Mouse (Mus musculus): ENCODE results near the gene Il27. TPM values are rescaled to one million over a fixed set of nuclear protein-coding genes. Genes with fewer than 3 reads are reported as not detected.
"Not testable (repeated sequence)": the region's sequence is repeated elsewhere in the genome, so short reads cannot be mapped to it uniquely, and the experiment has no call there.

Il27 gene
- polyA plus RNA-seq (2015; fragmentation: Nextera tagmentation; extraction: Ambion mirVana): not detected in 2 replicates

DNA sequence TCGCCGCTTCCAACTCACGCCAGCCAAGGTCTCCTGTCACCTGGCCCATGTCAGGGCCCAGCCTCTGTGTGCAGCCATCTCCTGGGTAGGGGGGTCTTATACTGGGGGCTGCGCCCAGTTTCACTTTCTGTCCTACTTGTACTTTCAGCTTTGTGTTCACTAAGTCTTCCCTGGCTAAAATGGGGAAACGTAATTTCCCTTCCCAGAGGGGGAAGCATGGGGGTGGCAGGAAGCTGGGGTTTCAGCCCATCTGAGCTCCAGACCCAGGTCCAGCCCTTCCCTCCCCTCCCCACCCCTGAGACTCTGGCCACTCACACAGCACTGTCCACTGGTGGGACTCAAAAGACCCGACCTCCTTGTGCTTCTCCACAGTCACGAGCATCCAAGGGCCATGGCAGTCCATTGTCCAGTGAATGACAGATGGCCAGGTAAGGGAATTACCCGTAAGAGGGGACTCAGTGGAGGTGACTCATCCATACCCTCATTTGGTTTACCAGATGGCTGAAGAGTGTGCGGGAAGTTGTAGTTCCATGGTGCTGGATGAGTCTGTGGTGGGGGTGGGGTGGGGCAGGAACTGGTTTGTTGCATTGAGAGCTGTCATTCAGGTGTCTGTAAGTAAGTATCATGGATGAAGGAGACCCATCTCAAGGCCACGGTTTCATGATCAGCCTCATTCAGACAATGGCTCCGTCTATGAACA, at the start of gene Il27:
Gene Il27, minus strand, starts transcription at position 80 of the 700 bp plus-strand sequence.
- H3K27me3 ChIP-seq (ENCODE audit: insufficient read depth, low read length): no peaks in the 10 kb centered on the region
- TF ChIP-seq CTCF (IDR thresholded peaks at IDR 0.05; ENCODE audit: low read depth): no peak
- H3K9ac ChIP-seq (ENCODE audit: low read depth, low read length): no peak within 1 kb of the TSS
- ATAC-seq (replicated peaks; ENCODE audit: low FRiP score, low read depth): no peak
- DNase-seq (ENCODE audit: low spot score): no peak
- 79% methylated on average over 11 of the region's 11 CpGs for WGBS
- H3K27ac ChIP-seq: no peak within 1 kb of the TSS
- H3K36me3 ChIP-seq (ENCODE audit: insufficient read depth, low read length): no peaks in the 10 kb centered on the region
- no peak within 1 kb of the TSS for H3K4me2 ChIP-seq (ENCODE audit: low read length)
- H3K4me3 ChIP-seq (replicated peaks; ENCODE audit: low read depth, low read length): no peak within 1 kb of the TSS
- no peaks in the 10 kb centered on the region for H3K4me1 ChIP-seq (replicated peaks; ENCODE audit: insufficient read depth, low read length)
- H3K9me3 ChIP-seq (replicated peaks; ENCODE audit: low read length): no peaks in the 10 kb centered on the region

DNA sequence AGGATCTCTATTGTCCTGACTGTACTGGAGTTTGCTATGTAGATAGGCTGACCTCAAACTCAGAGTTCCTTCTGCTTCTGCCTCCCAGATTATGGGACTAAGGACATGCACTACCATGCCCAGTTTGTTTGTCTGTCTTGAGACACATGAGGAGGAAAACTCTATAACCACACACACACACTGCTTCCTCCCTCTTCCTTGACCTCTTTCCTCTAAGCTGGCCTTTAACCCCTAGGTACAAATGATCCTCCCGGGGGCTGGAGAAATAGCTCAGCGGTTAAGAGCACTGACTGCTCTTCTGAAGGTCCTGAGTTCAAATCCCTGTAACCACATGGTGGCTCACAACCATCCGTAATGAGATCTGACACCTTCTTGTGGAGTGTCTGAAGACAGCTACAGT, 49.6 kb upstream of the Il27 start:
- ATAC-seq (replicated peaks; ENCODE audit: low FRiP score, low read depth): no peak
- no peak for TF ChIP-seq CTCF (IDR thresholded peaks at IDR 0.05; ENCODE audit: low read depth)
- no peak overlapping the region for H3K4me2 ChIP-seq (ENCODE audit: low read length)
- no peaks in the 10 kb centered on the region for H3K4me1 ChIP-seq (replicated peaks; ENCODE audit: insufficient read depth, low read length)
- no peak overlapping the region for H3K4me3 ChIP-seq (replicated peaks; ENCODE audit: low read depth, low read length)
- no peaks in the 10 kb centered on the region for H3K36me3 ChIP-seq (ENCODE audit: insufficient read depth, low read length)
- no peaks in the 10 kb centered on the region for H3K27me3 ChIP-seq (ENCODE audit: insufficient read depth, low read length)
- no peak overlapping the region for H3K9ac ChIP-seq (ENCODE audit: low read depth, low read length)
- no peak for DNase-seq (ENCODE audit: low spot score)
- H3K27ac ChIP-seq: no peak overlapping the region
- WGBS: 56% methylated on average over 3 of the region's 3 CpGs
- H3K9me3 ChIP-seq (replicated peaks; ENCODE audit: low read length): no peaks in the 10 kb centered on the region

DNA sequence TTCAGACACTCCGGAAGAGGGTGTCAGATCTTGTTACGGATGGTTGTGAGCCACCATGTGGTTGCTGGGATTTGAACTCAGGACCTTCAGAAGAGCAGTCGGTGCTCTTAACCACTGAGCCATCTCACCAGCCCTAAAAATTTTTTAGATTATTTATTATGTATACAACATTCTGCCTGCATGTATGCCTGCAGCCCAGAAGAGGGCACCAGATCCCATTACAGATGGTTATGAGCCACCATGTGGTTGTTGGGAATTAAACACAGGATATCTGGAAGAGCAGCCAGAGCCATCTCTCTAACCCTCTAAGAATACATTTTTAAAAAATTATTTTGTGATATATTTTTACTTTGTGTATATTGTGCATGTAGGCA, 48.5 kb upstream of the Il27 start:
- not testable (repeated sequence) for H3K27me3 ChIP-seq (ENCODE audit: insufficient read depth, low read length); H3K36me3 ChIP-seq (ENCODE audit: insufficient read depth, low read length); H3K4me3 ChIP-seq (replicated peaks; ENCODE audit: low read depth, low read length); ATAC-seq (replicated peaks; ENCODE audit: low FRiP score, low read depth); H3K27ac ChIP-seq; H3K4me1 ChIP-seq (replicated peaks; ENCODE audit: insufficient read depth, low read length); H3K9me3 ChIP-seq (replicated peaks; ENCODE audit: low read length); H3K4me2 ChIP-seq (ENCODE audit: low read length); H3K9ac ChIP-seq (ENCODE audit: low read depth, low read length)
- 45% methylated on average over 3 of the region's 3 CpGs for WGBS
- peak; percentile 81 for DNase-seq (ENCODE audit: low spot score)
- peak; percentile 90 for TF ChIP-seq CTCF (IDR thresholded peaks at IDR 0.05; ENCODE audit: low read depth)

DNA sequence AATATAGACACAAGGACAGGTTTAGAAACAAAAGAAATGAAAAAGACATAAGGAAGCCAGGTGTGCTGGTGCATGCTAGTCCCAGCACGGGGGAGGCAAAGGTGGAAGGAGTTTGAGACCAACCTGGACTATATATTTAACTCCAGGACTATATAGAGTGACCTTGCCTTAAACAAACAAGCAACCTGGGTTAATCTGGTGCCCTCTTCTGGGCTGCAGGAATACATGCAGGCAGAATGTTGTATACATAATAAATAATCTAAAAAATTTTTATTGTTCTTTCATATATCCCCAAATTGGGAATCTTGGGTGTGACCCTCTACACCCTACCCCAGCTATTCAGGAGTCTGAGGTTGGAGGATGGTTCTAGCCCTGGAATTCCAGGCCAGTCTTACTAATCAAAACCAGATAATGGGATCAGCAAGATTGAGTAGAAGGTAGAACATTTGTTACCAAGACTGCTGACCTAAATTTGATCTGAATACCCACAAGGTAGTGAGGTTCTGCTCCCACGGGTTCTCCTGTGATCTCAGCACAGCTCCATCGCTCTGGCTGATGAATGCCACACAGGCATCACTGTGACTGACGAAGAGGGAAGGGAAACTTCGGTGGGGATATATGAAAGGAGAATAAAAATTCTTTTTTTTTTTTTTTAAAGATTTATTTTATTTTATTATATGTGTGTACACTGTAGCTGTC, 48.0 kb upstream of the Il27 start:
- H3K36me3 ChIP-seq (ENCODE audit: insufficient read depth, low read length): no peaks in the 10 kb centered on the region

DNA sequence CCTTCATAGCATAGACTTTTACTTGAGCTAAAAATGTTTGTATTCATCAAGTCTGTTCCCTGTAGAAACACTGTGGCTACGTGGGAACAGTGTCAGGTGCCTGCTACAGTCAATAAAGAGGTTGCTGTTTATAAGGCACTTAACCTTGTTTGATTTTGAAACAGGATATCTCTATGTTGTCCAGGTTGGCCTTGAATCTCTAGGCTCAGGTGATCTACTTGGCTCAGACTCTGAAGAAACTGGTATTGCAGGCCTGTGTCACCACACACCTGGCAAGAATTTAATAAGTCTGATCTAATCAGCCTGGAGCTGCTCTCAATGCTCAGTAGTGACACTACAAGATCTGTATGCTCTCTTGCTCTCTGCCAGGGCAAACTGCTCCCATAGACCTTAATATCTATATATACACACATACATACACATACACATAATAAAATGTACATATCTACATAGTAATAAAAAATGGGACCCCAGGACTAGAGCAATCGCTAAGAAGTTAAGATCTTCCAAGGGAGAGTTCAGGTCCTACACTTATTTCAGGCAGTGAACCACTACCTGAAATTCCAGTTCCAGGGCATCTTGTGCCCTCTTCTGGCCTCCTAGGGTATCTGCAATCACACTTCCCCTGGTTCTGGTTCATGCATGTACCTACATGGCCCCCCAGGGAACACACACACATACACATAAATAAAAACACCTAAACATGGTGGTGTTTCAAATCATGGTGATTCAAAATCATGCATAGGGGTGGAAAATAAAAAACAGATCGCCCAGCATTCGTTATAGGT, 42.2 kb upstream of the Il27 start:
- H3K27ac ChIP-seq: no peak overlapping the region
- H3K27me3 ChIP-seq (ENCODE audit: insufficient read depth, low read length): no peaks in the 10 kb centered on the region
- no peak overlapping the region for H3K4me2 ChIP-seq (ENCODE audit: low read length)
- no peaks in the 10 kb centered on the region for H3K9me3 ChIP-seq (replicated peaks; ENCODE audit: low read length)
- no peak overlapping the region for H3K4me3 ChIP-seq (replicated peaks; ENCODE audit: low read depth, low read length)
- H3K9ac ChIP-seq (ENCODE audit: low read depth, low read length): no peak overlapping the region
- H3K36me3 ChIP-seq (ENCODE audit: insufficient read depth, low read length): no peaks in the 10 kb centered on the region
- H3K4me1 ChIP-seq (replicated peaks; ENCODE audit: insufficient read depth, low read length): no peaks in the 10 kb centered on the region
- TF ChIP-seq CTCF (IDR thresholded peaks at IDR 0.05; ENCODE audit: low read depth): peak; percentile 80
- peak; percentile 71 for DNase-seq (ENCODE audit: low spot score)
- no peak for ATAC-seq (replicated peaks; ENCODE audit: low FRiP score, low read depth)
- WGBS: 6% methylated on average over 4 of the region's 4 CpGs

More for the DNA sequence above, 48.0 kb upstream of the Il27 start:
- no peaks in the 10 kb centered on the region for H3K27me3 ChIP-seq (ENCODE audit: insufficient read depth, low read length)
- no peaks in the 10 kb centered on the region for H3K9me3 ChIP-seq (replicated peaks; ENCODE audit: low read length)
- H3K4me2 ChIP-seq (ENCODE audit: low read length): no peak overlapping the region
- no peak for ATAC-seq (replicated peaks; ENCODE audit: low FRiP score, low read depth)
- TF ChIP-seq CTCF (IDR thresholded peaks at IDR 0.05; ENCODE audit: low read depth): peak; percentile 51
- no peak for DNase-seq (ENCODE audit: low spot score)
- no peak overlapping the region for H3K4me3 ChIP-seq (replicated peaks; ENCODE audit: low read depth, low read length)
- H3K4me1 ChIP-seq (replicated peaks; ENCODE audit: insufficient read depth, low read length): no peaks in the 10 kb centered on the region
- H3K27ac ChIP-seq: no peak overlapping the region
- no peak overlapping the region for H3K9ac ChIP-seq (ENCODE audit: low read depth, low read length)
- 70% methylated on average over 5 of the region's 5 CpGs for WGBS

DNA sequence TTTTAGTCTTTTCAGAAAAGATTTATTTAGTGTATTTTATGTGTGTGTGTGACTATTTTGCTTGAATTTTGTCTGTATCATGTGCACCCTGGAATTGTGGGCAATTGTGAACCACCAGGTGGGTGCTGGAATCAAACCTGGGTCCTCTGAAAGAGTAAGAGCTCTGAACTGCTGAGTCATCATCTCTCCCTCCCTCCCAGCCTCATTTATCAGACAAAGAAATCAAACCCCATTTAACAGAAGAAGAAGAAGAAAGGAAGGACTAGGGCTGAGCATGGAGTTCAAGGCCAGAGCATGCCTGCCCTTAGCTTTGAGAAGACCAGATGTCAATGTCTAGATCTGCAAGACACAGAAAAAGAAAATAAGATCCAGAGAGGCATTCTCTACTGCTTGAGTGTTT, 40.6 kb upstream of the Il27 start:
- H3K9ac ChIP-seq (ENCODE audit: low read depth, low read length): no peak overlapping the region
- no peak overlapping the region for H3K4me3 ChIP-seq (replicated peaks; ENCODE audit: low read depth, low read length)
- no peak overlapping the region for H3K4me2 ChIP-seq (ENCODE audit: low read length)
- no peaks in the 10 kb centered on the region for H3K4me1 ChIP-seq (replicated peaks; ENCODE audit: insufficient read depth, low read length)
- ATAC-seq (replicated peaks; ENCODE audit: low FRiP score, low read depth) (no peak), DNase-seq (ENCODE audit: low spot score) (no peak)
- H3K27me3 ChIP-seq (ENCODE audit: insufficient read depth, low read length): no peaks in the 10 kb centered on the region
- H3K27ac ChIP-seq: no peak overlapping the region
- H3K9me3 ChIP-seq (replicated peaks; ENCODE audit: low read length): no peaks in the 10 kb centered on the region
- no peaks in the 10 kb centered on the region for H3K36me3 ChIP-seq (ENCODE audit: insufficient read depth, low read length)
- TF ChIP-seq CTCF (IDR thresholded peaks at IDR 0.05; ENCODE audit: low read depth): no peak
